Mouse (Mus musculus) cortical plate, adult 2 months (tissue): ENCODE results near the gene Shank3.

Experiments used
- CTCF ChIP-seq: fragments of 200-500 bp; IDR thresholded peaks from 2 replicates; pipeline ENCODE4 v1.5.1; 2011; ENCODE audit warnings: mild to moderate bottlenecking, control low read depth, low read length; ENCODE audit not compliant: insufficient read depth; ENCODE audit errors: extremely low read depth
- POLR2A ChIP-seq: fragments of 200-500 bp; IDR thresholded peaks from 2 replicates; pipeline ENCODE4 v1.6.1; 2011; ENCODE audit warnings: mild to moderate bottlenecking, low read length, control low read depth; ENCODE audit not compliant: insufficient read depth; ENCODE audit errors: extremely low read depth

DNA sequence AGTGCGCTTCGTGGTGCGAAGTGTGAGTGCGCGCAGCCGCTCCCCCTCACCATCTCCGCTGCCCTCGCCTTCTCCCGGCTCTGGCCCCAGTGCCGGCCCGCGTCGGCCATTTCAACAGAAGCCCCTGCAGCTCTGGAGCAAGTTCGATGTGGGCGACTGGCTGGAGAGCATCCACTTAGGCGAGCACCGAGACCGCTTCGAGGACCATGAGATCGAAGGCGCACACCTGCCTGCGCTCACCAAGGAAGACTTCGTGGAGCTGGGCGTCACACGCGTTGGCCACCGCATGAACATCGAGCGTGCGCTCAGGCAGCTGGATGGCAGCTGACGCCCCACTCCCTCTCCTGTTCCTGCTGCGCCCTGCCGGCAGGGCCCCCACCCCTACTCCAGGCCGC lies 58.6 kb downstream of the Shank3 start:
- no peak for TF ChIP-seq CTCF
- TF ChIP-seq POLR2A, result no peak
